Mouse (Mus musculus): ENCODE data around the gene Nisch. TPM values are rescaled to one million over a fixed set of nuclear protein-coding genes. Genes with fewer than 3 reads are reported as not detected.
A peak's percentile ranks its signal among the peaks of the same experiment; 100 is the strongest.

Gene Nisch
- polyA plus RNA-seq, 1 experiment from 2014 or later: 197 TPM

DNA sequence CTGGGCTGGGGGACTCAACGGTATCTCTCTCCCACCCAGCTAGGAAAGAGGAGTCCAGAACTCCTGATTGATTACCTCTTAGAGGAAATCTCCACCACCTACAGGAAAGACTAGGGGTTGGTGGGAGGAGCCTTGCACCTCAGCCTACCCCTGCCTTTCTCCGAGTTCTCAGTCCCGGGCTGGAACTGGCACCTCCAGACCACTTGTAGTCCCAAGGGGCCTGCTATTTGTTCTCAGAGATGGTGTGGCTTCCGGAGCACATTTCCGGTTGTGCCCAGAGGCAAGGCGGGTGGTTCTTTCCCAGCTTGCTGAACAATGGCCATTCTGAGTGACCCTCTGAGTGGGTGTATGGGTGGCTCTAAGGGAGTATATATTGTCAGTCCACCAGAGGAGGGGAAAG is 11.5 kb upstream of the Nisch start:
- ATAC-seq (replicated peaks; ENCODE audit: low FRiP score, low read depth) (no peak), DNase-seq (ENCODE audit: low spot score) (no peak)
- no peak overlapping the region for H3K4me2 ChIP-seq (ENCODE audit: low read length)
- TF ChIP-seq CTCF (IDR thresholded peaks at IDR 0.05; ENCODE audit: low read depth): no peak
- no peak overlapping the region for H3K9ac ChIP-seq (ENCODE audit: low read depth, low read length)
- H3K4me3 ChIP-seq (replicated peaks; ENCODE audit: low read depth, low read length): no peak overlapping the region
- WGBS: 55% methylated on average over 6 of the region's 6 CpGs
- peaks cover 16% of the 10 kb centered on the region for H3K4me1 ChIP-seq (replicated peaks; ENCODE audit: insufficient read depth, low read length)
- H3K27ac ChIP-seq: peak overlapping the region; percentile 82; the same call in 1 of the 2 replicates
- no peaks in the 10 kb centered on the region for H3K9me3 ChIP-seq (replicated peaks; ENCODE audit: low read length)
- no peaks in the 10 kb centered on the region for H3K36me3 ChIP-seq (ENCODE audit: insufficient read depth, low read length)
- no peaks in the 10 kb centered on the region for H3K27me3 ChIP-seq (ENCODE audit: insufficient read depth, low read length)

DNA sequence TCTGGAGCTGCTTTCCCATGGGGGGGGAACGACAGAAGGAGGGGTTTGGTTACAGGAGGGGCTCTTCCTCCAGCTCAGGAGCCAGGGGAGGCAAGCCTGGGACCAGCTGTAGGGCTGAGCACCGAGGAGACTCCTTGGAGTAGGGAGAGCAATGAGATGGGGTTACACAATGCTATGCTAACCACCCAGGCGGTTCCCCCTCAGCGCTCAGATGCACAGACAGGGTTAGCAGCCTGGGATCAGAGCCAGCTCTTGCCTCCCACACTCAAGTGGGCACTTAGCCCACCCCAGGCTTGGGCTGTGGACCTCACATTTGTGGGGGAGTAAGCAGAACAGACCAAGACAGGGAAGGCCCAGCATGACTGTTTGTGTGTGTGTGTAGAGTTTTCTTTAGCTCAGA is 10.2 kb upstream of the Nisch start:
- Histone ChIP-seq H3K27me3 (ENCODE audit: insufficient read depth, low read length) (no peaks in the 10 kb centered on the region), H3K4me2 (ENCODE audit: low read length) (no peak overlapping the region), H3K4me3 (replicated peaks; ENCODE audit: low read depth, low read length) (no peak overlapping the region), H3K4me1 (replicated peaks; ENCODE audit: insufficient read depth, low read length) (peaks cover 16% of the 10 kb centered on the region), H3K36me3 (ENCODE audit: insufficient read depth, low read length) (no peaks in the 10 kb centered on the region), H3K27ac (peak overlapping the region; percentile 82), H3K9me3 (replicated peaks; ENCODE audit: low read length) (no peaks in the 10 kb centered on the region), H3K9ac (ENCODE audit: low read depth, low read length) (no peak overlapping the region)
- 15% methylated on average over 4 of the region's 4 CpGs for WGBS
- DNase-seq (ENCODE audit: low spot score) (peak; percentile 89), ATAC-seq (replicated peaks; ENCODE audit: low FRiP score, low read depth) (peak; percentile 89)
- TF ChIP-seq CTCF (IDR thresholded peaks at IDR 0.05; ENCODE audit: low read depth): no peak

DNA sequence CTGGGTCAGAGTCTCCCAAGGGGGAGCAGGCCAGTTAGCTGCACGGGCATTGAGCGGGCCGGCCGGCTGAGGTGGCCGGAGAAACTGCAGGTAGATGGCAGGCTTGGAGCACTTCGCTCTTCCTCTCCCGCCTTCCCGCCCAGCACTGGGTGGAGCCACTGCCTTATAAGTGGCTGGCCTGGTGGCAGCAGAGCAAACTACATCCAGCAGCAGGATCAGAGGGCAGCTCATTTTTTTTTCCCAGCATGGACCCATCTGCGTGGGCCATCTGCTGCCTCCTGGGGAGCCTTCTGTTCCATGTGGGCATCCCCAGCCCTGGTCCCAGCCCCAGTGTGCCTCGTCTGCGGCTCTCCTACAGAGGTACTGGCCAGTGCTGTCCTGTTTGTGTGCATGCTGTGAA is 920 bp upstream of the Nisch start, which contains the start of gene Sema3g:
Sema3g (plus strand) TSS at position 195 of the 400 bp plus-strand sequence.
- 0 out of 2 replicates have a peak within 1 kb of the TSS, but pooled peaks have one; percentile 1 for H3K9ac ChIP-seq (ENCODE audit: low read depth, low read length)
- WGBS: 7% methylated on average over 11 of the region's 11 CpGs
- peak; percentile 83 for ATAC-seq (replicated peaks; ENCODE audit: low FRiP score, low read depth)

DNA sequence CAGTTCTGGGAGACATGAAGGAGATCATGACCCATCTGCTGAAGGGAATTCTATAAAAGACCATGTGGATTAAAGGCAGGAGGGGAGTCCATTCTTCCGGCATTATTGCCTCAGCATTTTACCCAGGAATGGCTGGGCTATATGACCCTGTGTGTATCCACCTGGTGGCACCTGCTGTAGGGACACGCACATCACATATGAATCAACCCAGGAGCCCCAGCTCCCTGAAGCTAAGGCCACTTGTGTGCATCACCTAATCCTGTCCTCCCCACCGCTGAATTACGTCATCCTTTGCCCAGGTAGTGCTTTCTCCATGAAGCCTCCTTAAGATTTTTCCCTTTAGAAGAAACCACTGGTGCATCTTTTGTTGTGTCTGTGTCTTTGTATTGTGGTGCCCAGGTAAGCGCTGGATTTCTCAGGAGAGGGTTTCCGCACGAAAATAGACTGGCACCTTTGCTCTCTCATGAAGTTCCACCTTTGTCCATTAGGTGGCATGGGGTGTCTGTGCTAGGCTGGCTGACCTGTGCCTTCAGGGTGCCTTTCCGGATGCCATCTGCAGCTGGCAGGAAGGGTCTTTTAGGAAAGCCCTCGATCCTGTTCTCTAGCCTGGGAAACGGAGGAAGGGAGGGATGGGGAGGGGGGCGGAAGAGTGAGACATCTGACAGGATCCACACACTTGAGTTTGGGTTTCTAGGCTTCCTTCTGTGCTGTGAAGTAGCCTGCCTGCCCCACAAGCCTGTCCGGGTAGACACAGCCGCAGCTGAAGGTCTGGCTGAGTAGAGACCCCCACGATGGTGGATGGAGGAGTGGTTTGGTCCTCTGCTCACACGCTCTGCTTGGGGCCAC is 1.4 kb downstream of the Nisch start:
- ATAC-seq (replicated peaks; ENCODE audit: low FRiP score, low read depth) (0 out of 2 replicates have a peak, but pooled peaks have one; percentile 44), DNase-seq (ENCODE audit: low spot score) (peak; percentile 84)
- Histone ChIP-seq H3K4me1 (replicated peaks; ENCODE audit: insufficient read depth, low read length) (no peaks in the 10 kb centered on the region), H3K4me2 (ENCODE audit: low read length) (no peak overlapping the region), H3K27ac (no peak overlapping the region), H3K4me3 (replicated peaks; ENCODE audit: low read depth, low read length) (no peak overlapping the region), H3K9ac (ENCODE audit: low read depth, low read length) (no peak overlapping the region), H3K36me3 (ENCODE audit: insufficient read depth, low read length) (no peaks in the 10 kb centered on the region), H3K27me3 (ENCODE audit: insufficient read depth, low read length) (no peaks in the 10 kb centered on the region), H3K9me3 (replicated peaks; ENCODE audit: low read length) (no peaks in the 10 kb centered on the region)
- WGBS: 32% methylated on average over 15 of the region's 15 CpGs
- peak; percentile 93 for TF ChIP-seq CTCF (IDR thresholded peaks at IDR 0.05; ENCODE audit: low read depth)

More for the DNA sequence above, 920 bp upstream of the Nisch start, which contains the start of gene Sema3g:
- Histone ChIP-seq H3K4me2 (ENCODE audit: low read length) (peak within 1 kb of the TSS; percentile 46), H3K4me1 (replicated peaks; ENCODE audit: insufficient read depth, low read length) (no peaks in the 10 kb centered on the region), H3K4me3 (replicated peaks; ENCODE audit: low read depth, low read length) (0 out of 2 replicates have a peak within 1 kb of the TSS, but pooled peaks have one; percentile 1), H3K9me3 (replicated peaks; ENCODE audit: low read length) (no peaks in the 10 kb centered on the region), H3K27me3 (ENCODE audit: insufficient read depth, low read length) (no peaks in the 10 kb centered on the region), H3K27ac (no peak within 1 kb of the TSS), H3K36me3 (ENCODE audit: insufficient read depth, low read length) (no peaks in the 10 kb centered on the region)
- TF ChIP-seq CTCF (IDR thresholded peaks at IDR 0.05; ENCODE audit: low read depth): peak; percentile 88
- peak; percentile 91 for DNase-seq (ENCODE audit: low spot score)

DNA sequence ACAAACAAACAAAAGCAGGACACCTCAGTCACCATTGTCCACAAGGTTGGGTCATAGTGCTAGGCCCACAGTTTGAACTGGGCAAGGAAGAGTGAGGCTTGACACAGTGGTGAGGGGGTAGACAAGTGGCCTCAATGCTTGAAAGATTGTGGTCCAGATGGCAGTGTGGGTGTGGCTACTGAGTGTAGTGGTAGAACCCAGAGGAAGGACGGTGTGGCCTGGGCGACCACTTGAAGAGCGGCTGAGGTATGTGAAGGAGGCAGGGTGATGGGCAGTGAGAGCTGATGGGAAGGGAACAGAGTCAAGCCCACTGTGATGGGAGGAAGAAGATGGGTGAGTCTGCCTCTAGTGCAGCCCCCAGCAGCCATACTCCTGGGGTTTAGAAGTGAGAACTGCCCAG is 2.1 kb downstream of the Nisch start:
- Histone ChIP-seq H3K9me3 (replicated peaks; ENCODE audit: low read length) (no peaks in the 10 kb centered on the region), H3K4me2 (ENCODE audit: low read length) (no peak overlapping the region), H3K27me3 (ENCODE audit: insufficient read depth, low read length) (no peaks in the 10 kb centered on the region), H3K36me3 (ENCODE audit: insufficient read depth, low read length) (no peaks in the 10 kb centered on the region), H3K4me3 (replicated peaks; ENCODE audit: low read depth, low read length) (no peak overlapping the region), H3K9ac (ENCODE audit: low read depth, low read length) (no peak overlapping the region), H3K4me1 (replicated peaks; ENCODE audit: insufficient read depth, low read length) (no peaks in the 10 kb centered on the region), H3K27ac (no peak overlapping the region)
- DNase-seq (ENCODE audit: low spot score) (no peak), ATAC-seq (replicated peaks; ENCODE audit: low FRiP score, low read depth) (no peak)
- WGBS: 83% methylated on average over 3 of the region's 3 CpGs
- no peak for TF ChIP-seq CTCF (IDR thresholded peaks at IDR 0.05; ENCODE audit: low read depth)

DNA sequence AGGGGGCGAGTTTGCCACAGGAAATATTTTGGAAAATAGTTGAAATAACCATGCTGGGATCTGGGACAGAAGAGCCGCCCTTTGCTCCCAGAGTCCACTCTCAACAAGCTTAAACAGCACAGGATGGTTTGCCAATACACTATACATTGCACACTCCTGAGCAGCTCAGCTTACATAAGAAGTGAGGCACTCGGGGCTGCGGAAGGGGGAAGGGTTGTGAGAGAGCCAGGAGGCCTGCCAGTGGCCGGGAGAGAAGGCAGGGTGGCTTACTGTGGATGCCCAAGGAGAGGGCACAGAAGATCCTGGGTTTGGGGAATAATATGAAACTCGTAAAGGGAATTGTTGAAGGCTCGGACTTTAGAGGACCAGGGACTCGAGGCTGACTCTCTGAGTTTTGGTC is 2.9 kb downstream of the Nisch start:
- Histone ChIP-seq H3K27me3 (ENCODE audit: insufficient read depth, low read length) (no peaks in the 10 kb centered on the region), H3K27ac (no peak overlapping the region), H3K36me3 (ENCODE audit: insufficient read depth, low read length) (no peaks in the 10 kb centered on the region), H3K9me3 (replicated peaks; ENCODE audit: low read length) (no peaks in the 10 kb centered on the region), H3K4me1 (replicated peaks; ENCODE audit: insufficient read depth, low read length) (no peaks in the 10 kb centered on the region), H3K4me3 (replicated peaks; ENCODE audit: low read depth, low read length) (no peak overlapping the region), H3K4me2 (ENCODE audit: low read length) (no peak overlapping the region), H3K9ac (ENCODE audit: low read depth, low read length) (no peak overlapping the region)
- no peak for ATAC-seq (replicated peaks; ENCODE audit: low FRiP score, low read depth)
- DNase-seq (ENCODE audit: low spot score): no peak
- 74% methylated on average over 8 of the region's 8 CpGs for WGBS
- no peak for TF ChIP-seq CTCF (IDR thresholded peaks at IDR 0.05; ENCODE audit: low read depth)
